Mouse (Mus musculus) G1E (cell line): Measurements from ENCODE around the gene Gabbr2.

Source experiments
- GATA1 ChIP-seq: IDR thresholded peaks from 2 replicates; pipeline ENCODE4 v1.6.1; 2012; ENCODE audit warnings: borderline replicate concordance, low read length, inconsistent platforms, mixed read lengths
- GATA2 ChIP-seq: IDR thresholded peaks from 2 replicates; pipeline ENCODE4 v1.6.1; 2012; ENCODE audit warnings: low read depth, low read length, inconsistent platforms, borderline replicate concordance
- POLR2AphosphoS5 ChIP-seq: IDR thresholded peaks from 2 replicates; pipeline ENCODE4 v1.6.1; 2012; ENCODE audit warnings: low read depth, low read length, inconsistent platforms; ENCODE audit not compliant: insufficient replicate concordance
- TAL1 ChIP-seq: conservative IDR thresholded peaks from 2 replicates; pipeline ENCODE4 v1.6.1; 2012; ENCODE audit warnings: low read depth, low read length, inconsistent platforms, mixed read lengths

DNA sequence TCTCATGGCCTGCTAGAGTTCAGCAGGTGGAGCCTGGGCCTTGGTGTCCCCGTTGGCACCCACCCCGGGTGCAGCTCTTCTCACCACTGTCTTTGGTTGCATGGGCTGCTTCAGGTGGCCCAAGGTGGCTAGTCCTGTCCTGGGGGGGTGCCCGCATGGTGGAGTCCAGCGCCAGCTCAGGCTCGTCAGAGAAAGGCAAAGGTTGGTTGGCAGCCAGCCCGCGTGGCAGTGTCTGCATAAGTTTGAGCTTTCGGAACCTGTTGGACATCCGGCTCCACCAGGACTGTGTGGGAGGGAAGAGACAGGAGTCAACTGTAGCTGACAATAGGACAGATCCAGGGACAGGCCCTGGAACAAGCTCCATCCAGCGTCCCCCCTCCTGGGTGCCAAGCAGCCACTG, 47.9 kb upstream of the Gabbr2 start:
- TF ChIP-seq GATA1 (no peak), TAL1 (no peak), GATA2 (no peak), POLR2AphosphoS5 (no peak)
